In the genomic region with DNA sequence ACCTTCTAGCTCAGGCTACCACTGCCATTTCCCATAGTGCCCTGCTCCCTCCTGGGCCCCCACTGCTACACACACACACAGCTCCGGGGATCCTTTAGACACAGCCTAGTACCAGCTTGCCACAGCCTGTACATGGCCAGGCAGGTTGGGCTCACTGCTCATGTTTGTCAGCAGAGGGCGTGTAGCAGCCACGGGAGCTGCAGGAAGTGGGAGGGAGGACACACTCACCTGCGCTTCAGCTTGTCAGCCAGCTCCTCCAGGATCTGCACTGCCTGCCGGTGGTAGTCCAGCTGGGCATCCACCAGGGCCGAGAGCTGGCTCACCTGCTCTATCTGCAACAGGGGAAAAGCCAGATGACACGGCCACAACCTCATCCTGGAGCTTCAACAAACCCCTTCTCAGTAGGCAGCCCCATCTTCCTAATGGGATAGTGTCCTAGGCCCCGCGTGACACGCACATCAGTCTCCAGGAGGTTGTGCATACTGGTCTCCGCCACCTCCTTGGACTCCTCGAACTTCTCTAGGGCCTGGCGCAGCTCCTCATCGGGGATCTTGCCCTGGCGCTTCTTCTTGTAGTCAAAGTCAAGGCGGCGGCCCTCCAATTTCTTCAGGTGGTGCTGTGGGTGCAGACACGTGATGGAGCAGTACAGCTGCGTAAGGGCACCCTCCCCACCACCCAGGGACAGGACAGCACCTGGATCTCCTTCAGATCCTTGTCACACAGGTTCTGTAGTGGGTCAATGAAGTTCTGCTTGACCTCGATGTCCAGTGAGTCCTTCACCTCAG, we compare ENCODE assay signal across 9 mouse cellular contexts. TPM values are rescaled to one million over a fixed set of nuclear protein-coding genes. Genes with fewer than 3 reads are reported as not detected.
DNase-seq lines count a peak whose midpoint lies in the region; ATAC-seq and TF ChIP-seq lines count a peak whose summit lies in the region.
"Had no signal": no experiment of that assay in that cellular context is flagged by ENCODE, and none has a peak within 500 bp of the region (broad histone marks: within the 10 kb centered on the region; RNA-seq: fewer than 3 reads in every experiment).

No protein-coding gene starts in this region.

- ATAC-seq in forebrain, postnatal 0 days, result peak; percentile 63
- peak; percentile 42 for ATAC-seq in megakaryocyte-erythroid progenitor cell, adult 5-6 weeks (replicated peaks; ENCODE audit: low FRiP score, low TSS enrichment, poor library complexity, severe bottlenecking)

- no peak overlapping the region for H3K9ac ChIP-seq in forebrain, postnatal 0 days

- H3K36me3 ChIP-seq in forebrain, postnatal 0 days (ENCODE audit: insufficient read depth), result peaks cover 56% of the 10 kb centered on the region

- TF ChIP-seq CTCF in brain, embryonic 14.5 days (IDR thresholded peaks at IDR 0.05; ENCODE audit: borderline replicate concordance, extremely low read depth, insufficient read depth, insufficient read length), result peak; percentile 39; the same call in 1 of the 2 replicates
- TF ChIP-seq CTCF in forebrain, postnatal 0 days (IDR thresholded peaks at IDR 0.05; ENCODE audit: low read depth), result peak; percentile 58

- no peak for TF ChIP-seq POLR2A in brain, embryonic 14.5 days (IDR thresholded peaks at IDR 0.05; ENCODE audit: borderline replicate concordance, extremely low read depth, insufficient read depth, insufficient read length, poor library complexity, severe bottlenecking)

- no peaks in the 10 kb centered on the region for H3K9me3 ChIP-seq in forebrain, postnatal 0 days (ENCODE audit: low read length)

- H3K4me2 ChIP-seq in forebrain, postnatal 0 days (ENCODE audit: low read depth), result no peak overlapping the region

- peak overlapping the region; percentile 35; the same call in 1 of the 2 replicates for H3K27ac ChIP-seq in forebrain, postnatal 0 days (ENCODE audit: low read depth, low read length)

- WGBS in forebrain, postnatal 0 days, result 69% methylated on average over 20 of the region's 20 CpGs

- H3K4me3 ChIP-seq in forebrain, postnatal 0 days (ENCODE audit: low read depth, low read length), result no peak overlapping the region

- DNase-seq in embryo, embryonic 10 days (ENCODE audit: low spot score), result peak; percentile 62
- DNase-seq in embryo, embryonic 11 days, result no peak
- peak; percentile 45 for DNase-seq in A20 (ENCODE audit: low read depth, low spot score)
- peak; percentile 51 for DNase-seq in brain, embryonic 14.5 days (ENCODE audit: low read depth)
- DNase-seq in forebrain, postnatal 0 days, result peak; percentile 57
- DNase-seq in kidney, postnatal 4 days, result peak; percentile 77 to 80
- DNase-seq in thymus, adult 18-20 months, result peak; percentile 64 to 70

- H3K27me3 ChIP-seq in forebrain, postnatal 0 days (ENCODE audit: insufficient read depth, low read length), result no peaks in the 10 kb centered on the region

- no peaks in the 10 kb centered on the region for H3K4me1 ChIP-seq in forebrain, postnatal 0 days (ENCODE audit: insufficient read depth)

RNA-seq across cellular contexts. Expression of a gene that starts 13.0 kb away (rescaled TPM):
- polyA plus RNA-seq in brain, embryonic 14.5 days (2012; rRNA removed), result 223 and 288 TPM in 2 replicates
- 155 and 159 TPM in 2 replicates for total RNA-seq in forebrain, postnatal 0 days (2014; rRNA removed)
- polyA plus RNA-seq in forebrain, postnatal 0 days (2015; fragmentation: Nextera tagmentation; extraction: Ambion mirVana), result 99.0 and 110 TPM in 2 replicates
- 5.4 and 12.1 TPM in 2 replicates for total RNA-seq in megakaryocyte-erythroid progenitor cell, adult 5-6 weeks (2014; fragmentation: Nextera tagmentation)
- 2.1 and 6.2 TPM in 2 replicates for total RNA-seq in megakaryocyte-erythroid progenitor cell, adult 5-6 weeks (2017)

RNA-seq across cellular contexts. Expression of a gene that starts 13.2 kb away (rescaled TPM):
- polyA plus RNA-seq in brain, embryonic 14.5 days (2012; rRNA removed), result 5.7 and 7.5 TPM in 2 replicates
- 2.2 and 4.5 TPM in 2 replicates for total RNA-seq in forebrain, postnatal 0 days (2014; rRNA removed)
- 4.0 and 4.3 TPM in 2 replicates for polyA plus RNA-seq in forebrain, postnatal 0 days (2015; fragmentation: Nextera tagmentation; extraction: Ambion mirVana)
- total RNA-seq in megakaryocyte-erythroid progenitor cell, adult 5-6 weeks (2014; fragmentation: Nextera tagmentation), result not detected in 2 replicates
- not detected in 2 replicates for total RNA-seq in megakaryocyte-erythroid progenitor cell, adult 5-6 weeks (2017)

RNA-seq across cellular contexts. Expression of a gene that starts 17.9 kb away (rescaled TPM):
- 90.3 and 121 TPM in 2 replicates for polyA plus RNA-seq in brain, embryonic 14.5 days (2012; rRNA removed)
- total RNA-seq in forebrain, postnatal 0 days (2014; rRNA removed), result 65.1 and 74.5 TPM in 2 replicates
- 93.2 and 99.0 TPM in 2 replicates for polyA plus RNA-seq in forebrain, postnatal 0 days (2015; fragmentation: Nextera tagmentation; extraction: Ambion mirVana)
- 25.2 and 35.7 TPM in 2 replicates for total RNA-seq in megakaryocyte-erythroid progenitor cell, adult 5-6 weeks (2014; fragmentation: Nextera tagmentation)
- 13.6 and 22.1 TPM in 2 replicates for total RNA-seq in megakaryocyte-erythroid progenitor cell, adult 5-6 weeks (2017)

RNA-seq across cellular contexts. Expression of a gene that starts 21.7 kb away (rescaled TPM):
- 9.7 and 11.3 TPM in 2 replicates for polyA plus RNA-seq in brain, embryonic 14.5 days (2012; rRNA removed)
- 4.7 and 5.9 TPM in 2 replicates for total RNA-seq in forebrain, postnatal 0 days (2014; rRNA removed)
- 4.5 and 4.6 TPM in 2 replicates for polyA plus RNA-seq in forebrain, postnatal 0 days (2015; fragmentation: Nextera tagmentation; extraction: Ambion mirVana)
- 46.9 and 47.7 TPM in 2 replicates for total RNA-seq in megakaryocyte-erythroid progenitor cell, adult 5-6 weeks (2014; fragmentation: Nextera tagmentation)
- 34.5 and 37.5 TPM in 2 replicates for total RNA-seq in megakaryocyte-erythroid progenitor cell, adult 5-6 weeks (2017)

RNA-seq across cellular contexts. Expression of a gene that starts 32.2 kb away (rescaled TPM):
- polyA plus RNA-seq in brain, embryonic 14.5 days (2012; rRNA removed), result 130 and 155 TPM in 2 replicates
- total RNA-seq in forebrain, postnatal 0 days (2014; rRNA removed), result 106 and 113 TPM in 2 replicates
- 162 and 169 TPM in 2 replicates for polyA plus RNA-seq in forebrain, postnatal 0 days (2015; fragmentation: Nextera tagmentation; extraction: Ambion mirVana)
- total RNA-seq in megakaryocyte-erythroid progenitor cell, adult 5-6 weeks (2014; fragmentation: Nextera tagmentation), result not detected in 2 replicates
- total RNA-seq in megakaryocyte-erythroid progenitor cell, adult 5-6 weeks (2017), result not detected in 2 replicates
- total RNA-seq: heart, postnatal 36 days had no signal

Comparison
In these comparisons a context has a peak if more than half of its experiments do, and no peak if none do; other contexts are left out.
1. RNA of a gene that starts 13.0 kb away (total RNA-seq): 155 to 159 TPM in forebrain, postnatal 0 days; 2.1 to 12.1 TPM in megakaryocyte-erythroid progenitor cell, adult 5-6 weeks; every median in the first group is over 10 times any median in the second.